Mouse (Mus musculus): ENCODE measurements around the gene Iqschfp. TPM values are rescaled to one million over a fixed set of nuclear protein-coding genes. Genes with fewer than 3 reads are reported as not detected.

Gene Iqschfp
- polyA plus RNA-seq, 1 experiment from 2014 or later: 2.5 TPM

GRCm38 (mm10) chr3:68196933-68197332, 304.9 kb downstream of the Iqschfp start:
- H3K27ac ChIP-seq: no peak overlapping the region
- ATAC-seq (ENCODE audit: low FRiP score): no peak
- no peaks in the 10 kb centered on the region for H3K9me3 ChIP-seq
- peaks cover 4% of the 10 kb centered on the region; the same call in 1 of the 2 replicates for H3K4me1 ChIP-seq
- no peaks in the 10 kb centered on the region for H3K36me3 ChIP-seq (replicated peaks)
- H3K4me3 ChIP-seq (replicated peaks): no peak overlapping the region
- no peaks in the 10 kb centered on the region for H3K27me3 ChIP-seq
- WGBS: 93% methylated on average over 1 of the region's 1 CpGs
- H3K9ac ChIP-seq: no peak overlapping the region
- H3K4me2 ChIP-seq: no peak overlapping the region

GRCm38 (mm10) chr3:68201214-68201613, 309.2 kb downstream of the Iqschfp start:
- H3K27ac ChIP-seq: no peak overlapping the region
- H3K36me3 ChIP-seq (replicated peaks): no peaks in the 10 kb centered on the region
- no peak overlapping the region for H3K4me2 ChIP-seq
- H3K9ac ChIP-seq: no peak overlapping the region
- H3K9me3 ChIP-seq: no peaks in the 10 kb centered on the region
- H3K4me3 ChIP-seq (replicated peaks): no peak overlapping the region
- WGBS: 27% methylated on average over 1 of the region's 1 CpGs
- H3K27me3 ChIP-seq: no peaks in the 10 kb centered on the region
- ATAC-seq (ENCODE audit: low FRiP score): no peak
- H3K4me1 ChIP-seq: peaks cover 21% of the 10 kb centered on the region

GRCm38 (mm10) chr3:68202162-68202902, 310.3 kb downstream of the Iqschfp start:
- H3K9me3 ChIP-seq: no peaks in the 10 kb centered on the region
- ATAC-seq (ENCODE audit: low FRiP score): peak; percentile 73
- peak overlapping the region; percentile 32 for H3K27ac ChIP-seq
- no peak overlapping the region for H3K4me2 ChIP-seq
- H3K27me3 ChIP-seq: no peaks in the 10 kb centered on the region
- H3K9ac ChIP-seq: no peak overlapping the region
- 33% methylated on average over 4 of the region's 4 CpGs for WGBS
- H3K36me3 ChIP-seq (replicated peaks): no peaks in the 10 kb centered on the region
- H3K4me3 ChIP-seq (replicated peaks): no peak overlapping the region
- peaks cover 21% of the 10 kb centered on the region for H3K4me1 ChIP-seq

- no peak overlapping the region for H3K27ac ChIP-seq
- 42% methylated on average over 4 of the region's 4 CpGs for WGBS
- no peak overlapping the region for H3K9ac ChIP-seq
- H3K9me3 ChIP-seq: no peaks in the 10 kb centered on the region
- peaks cover 21% of the 10 kb centered on the region for H3K4me1 ChIP-seq
- H3K27me3 ChIP-seq: no peaks in the 10 kb centered on the region
- no peak overlapping the region for H3K4me3 ChIP-seq (replicated peaks)
- no peaks in the 10 kb centered on the region for H3K36me3 ChIP-seq (replicated peaks)
- ATAC-seq (ENCODE audit: low FRiP score): peak; percentile 62; the same call in 1 of the 2 replicates
- no peak overlapping the region for H3K4me2 ChIP-seq
These were observed 312.0 kb downstream of the Iqschfp start for GRCm38 (mm10) chr3:68203934-68204467.

DNA sequence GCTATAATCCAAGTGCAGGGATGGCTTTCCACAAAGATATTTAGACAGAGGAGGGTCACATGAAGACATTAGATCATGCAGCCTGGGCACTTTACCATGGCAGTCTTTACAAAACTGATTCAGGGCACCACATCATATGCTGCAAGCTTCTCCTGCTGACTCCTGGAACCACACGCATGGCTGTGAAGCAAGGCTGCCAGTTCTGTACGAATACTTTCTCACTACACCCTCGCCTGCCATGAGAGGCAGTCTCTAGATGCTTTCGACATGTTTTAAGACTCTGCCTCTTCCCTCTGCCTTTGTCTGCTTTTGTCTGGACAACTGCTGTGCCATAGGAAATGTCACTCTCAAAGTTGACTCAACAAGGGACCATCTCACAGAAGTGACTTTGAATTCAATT, 318.4 kb downstream of the Iqschfp start:
- no peaks in the 10 kb centered on the region for H3K9me3 ChIP-seq
- no peak overlapping the region for H3K4me2 ChIP-seq
- H3K4me3 ChIP-seq (replicated peaks): no peak overlapping the region
- H3K4me1 ChIP-seq: no peaks in the 10 kb centered on the region
- no peaks in the 10 kb centered on the region for H3K36me3 ChIP-seq (replicated peaks)
- no peak overlapping the region for H3K27ac ChIP-seq
- no peak for ATAC-seq (ENCODE audit: low FRiP score)
- no peak overlapping the region for H3K9ac ChIP-seq
- 0 out of 2 replicates have a peak, but pooled peaks cover 3% of the 10 kb centered on the region for H3K27me3 ChIP-seq
- WGBS: 92% methylated on average over 4 of the region's 4 CpGs

DNA sequence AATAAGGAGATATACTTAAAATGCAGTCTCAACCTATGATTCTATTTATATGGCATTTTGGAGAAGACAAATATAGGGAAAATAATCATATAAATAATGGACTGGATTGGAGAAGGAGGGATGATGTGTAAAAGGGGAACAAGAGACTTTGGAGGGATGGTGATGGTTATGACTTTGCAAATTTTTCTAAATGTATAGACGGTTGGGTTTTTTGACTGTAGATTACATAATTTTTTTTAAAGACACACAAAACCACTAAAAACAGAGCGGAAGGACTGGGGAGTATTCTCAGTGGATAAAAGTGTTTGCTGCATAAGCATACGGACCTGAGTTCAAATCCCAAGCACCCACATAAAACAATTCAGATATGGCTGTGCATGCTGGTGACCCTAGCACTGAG, 329.4 kb downstream of the Iqschfp start:
- no peak overlapping the region for H3K9ac ChIP-seq
- ATAC-seq (ENCODE audit: low FRiP score): no peak
- H3K27me3 ChIP-seq: no peaks in the 10 kb centered on the region
- H3K36me3 ChIP-seq (replicated peaks): no peaks in the 10 kb centered on the region
- H3K4me2 ChIP-seq: no peak overlapping the region
- no peaks in the 10 kb centered on the region for H3K9me3 ChIP-seq
- WGBS: 93% methylated on average over 3 of the region's 3 CpGs
- H3K4me1 ChIP-seq: no peaks in the 10 kb centered on the region
- H3K27ac ChIP-seq: no peak overlapping the region
- H3K4me3 ChIP-seq (replicated peaks): no peak overlapping the region

DNA sequence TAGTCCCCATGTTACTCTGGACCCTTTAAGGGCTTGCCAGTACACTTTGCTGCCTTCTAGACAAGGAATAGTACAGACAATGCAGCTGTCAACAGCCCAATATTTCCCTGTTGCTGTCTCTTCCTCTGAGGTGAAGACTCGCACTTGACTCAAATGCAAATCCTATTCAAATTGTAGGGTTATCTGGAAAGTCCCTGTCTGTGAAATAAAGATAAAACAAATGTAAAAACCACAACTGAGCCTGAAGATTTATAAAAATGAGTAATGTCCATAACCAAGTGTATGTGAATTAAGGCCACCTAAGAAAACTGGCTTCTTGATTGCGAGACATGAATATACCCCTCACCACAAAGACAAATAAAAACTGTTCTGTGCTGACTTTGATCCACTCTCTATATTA, 347.9 kb downstream of the Iqschfp start:
- Histone ChIP-seq H3K36me3 (replicated peaks) (no peaks in the 10 kb centered on the region), H3K4me1 (0 out of 2 replicates have a peak, but pooled peaks cover 2% of the 10 kb centered on the region), H3K27me3 (no peaks in the 10 kb centered on the region), H3K4me2 (no peak overlapping the region), H3K27ac (no peak overlapping the region), H3K9ac (no peak overlapping the region), H3K4me3 (replicated peaks) (no peak overlapping the region), H3K9me3 (no peaks in the 10 kb centered on the region)
- 92% methylated on average over 2 of the region's 2 CpGs for WGBS
- ATAC-seq (ENCODE audit: low FRiP score): no peak

DNA sequence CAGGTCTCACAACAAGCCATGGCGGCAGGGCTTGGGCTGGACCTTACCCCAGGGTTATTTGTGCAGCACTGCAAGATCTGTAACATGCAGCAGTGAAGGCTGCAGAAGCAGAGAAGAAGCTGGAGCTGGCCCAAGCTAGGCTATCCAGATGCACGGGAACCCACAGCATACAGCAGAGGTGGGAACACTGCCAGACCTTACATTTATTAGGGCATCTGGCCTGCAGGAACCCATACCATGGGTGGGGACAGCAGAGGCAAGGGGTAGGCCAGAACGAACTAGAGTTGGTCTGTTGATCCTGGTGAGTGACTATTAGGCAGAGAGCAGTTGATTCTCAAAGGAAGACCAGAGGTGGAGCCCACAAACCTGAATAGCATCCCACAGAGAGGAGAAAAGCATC, 351.2 kb downstream of the Iqschfp start:
- no peak overlapping the region for H3K27ac ChIP-seq
- ATAC-seq (ENCODE audit: low FRiP score): no peak
- WGBS: 63% methylated on average over 3 of the region's 3 CpGs

DNA sequence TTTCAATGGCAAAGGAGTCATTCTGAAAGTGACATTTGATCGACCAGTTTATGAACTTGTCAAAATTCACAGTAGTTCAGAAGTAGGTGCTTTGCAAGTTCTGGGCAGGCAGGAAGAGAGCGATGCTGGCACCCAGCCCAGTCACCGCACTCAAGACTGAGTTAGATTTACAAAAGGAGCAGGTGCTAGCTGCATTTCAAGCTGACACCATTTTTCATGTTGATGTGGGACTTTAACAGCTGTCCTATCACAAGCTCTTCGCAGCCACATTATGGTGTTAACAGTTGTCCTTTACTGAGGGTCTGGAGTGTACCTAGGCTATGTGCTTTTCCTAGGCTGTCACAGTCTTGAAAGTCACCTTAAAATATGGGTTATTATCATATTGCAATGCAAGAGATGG, 354.1 kb downstream of the Iqschfp start:
- H3K36me3 ChIP-seq (replicated peaks): no peaks in the 10 kb centered on the region
- H3K4me2 ChIP-seq: no peak overlapping the region
- no peaks in the 10 kb centered on the region for H3K27me3 ChIP-seq
- no peak overlapping the region for H3K27ac ChIP-seq
- H3K4me1 ChIP-seq: 0 out of 2 replicates have a peak, but pooled peaks cover 2% of the 10 kb centered on the region
- no peaks in the 10 kb centered on the region for H3K9me3 ChIP-seq
- ATAC-seq (ENCODE audit: low FRiP score): no peak
- no peak overlapping the region for H3K9ac ChIP-seq
- 75% methylated on average over 4 of the region's 4 CpGs for WGBS
- H3K4me3 ChIP-seq (replicated peaks): no peak overlapping the region

More for the DNA sequence above, 351.2 kb downstream of the Iqschfp start:
- no peaks in the 10 kb centered on the region for H3K27me3 ChIP-seq
- H3K4me2 ChIP-seq: no peak overlapping the region
- H3K4me1 ChIP-seq: 0 out of 2 replicates have a peak, but pooled peaks cover 2% of the 10 kb centered on the region
- no peaks in the 10 kb centered on the region for H3K9me3 ChIP-seq
- H3K9ac ChIP-seq: no peak overlapping the region
- no peaks in the 10 kb centered on the region for H3K36me3 ChIP-seq (replicated peaks)
- H3K4me3 ChIP-seq (replicated peaks): no peak overlapping the region

DNA sequence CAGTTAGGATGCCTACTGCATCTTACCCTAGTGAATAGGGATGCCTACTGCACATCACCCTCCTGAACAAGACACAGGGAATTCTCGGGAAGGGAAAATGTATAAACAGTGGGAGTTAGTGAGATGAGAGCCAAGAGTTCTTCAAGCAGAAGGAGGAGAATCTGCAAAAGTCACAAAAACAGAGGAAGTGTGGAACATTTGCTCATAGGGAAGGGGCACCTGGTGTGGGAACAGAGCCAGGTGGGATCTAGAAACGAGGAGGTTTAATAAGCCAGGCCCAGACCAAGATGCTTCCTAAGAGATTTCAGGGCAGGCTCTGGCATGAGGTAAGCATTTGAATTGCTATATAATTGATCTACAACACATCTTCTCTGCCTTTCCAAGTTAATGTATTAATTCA, 358.6 kb downstream of the Iqschfp start:
- WGBS: 79% methylated on average over 2 of the region's 2 CpGs

GRCm38 (mm10) chr3:68252335-68252734, 360.3 kb downstream of the Iqschfp start:
- H3K27ac ChIP-seq: no peak overlapping the region
- WGBS: 59% methylated on average over 1 of the region's 1 CpGs
- no peaks in the 10 kb centered on the region for H3K27me3 ChIP-seq
- no peak overlapping the region for H3K4me3 ChIP-seq (replicated peaks)
- ATAC-seq (ENCODE audit: low FRiP score): no peak
- no peaks in the 10 kb centered on the region for H3K9me3 ChIP-seq
- H3K4me1 ChIP-seq: no peaks in the 10 kb centered on the region
- no peak overlapping the region for H3K9ac ChIP-seq
- no peak overlapping the region for H3K4me2 ChIP-seq
- no peaks in the 10 kb centered on the region for H3K36me3 ChIP-seq (replicated peaks)

More for the DNA sequence above, 358.6 kb downstream of the Iqschfp start:
- H3K4me1 ChIP-seq: no peaks in the 10 kb centered on the region
- no peak overlapping the region for H3K27ac ChIP-seq
- no peak overlapping the region for H3K4me2 ChIP-seq
- H3K27me3 ChIP-seq: no peaks in the 10 kb centered on the region
- no peak overlapping the region for H3K4me3 ChIP-seq (replicated peaks)
- no peak overlapping the region for H3K9ac ChIP-seq
- H3K36me3 ChIP-seq (replicated peaks): no peaks in the 10 kb centered on the region
- no peak for ATAC-seq (ENCODE audit: low FRiP score)
- H3K9me3 ChIP-seq: no peaks in the 10 kb centered on the region

DNA sequence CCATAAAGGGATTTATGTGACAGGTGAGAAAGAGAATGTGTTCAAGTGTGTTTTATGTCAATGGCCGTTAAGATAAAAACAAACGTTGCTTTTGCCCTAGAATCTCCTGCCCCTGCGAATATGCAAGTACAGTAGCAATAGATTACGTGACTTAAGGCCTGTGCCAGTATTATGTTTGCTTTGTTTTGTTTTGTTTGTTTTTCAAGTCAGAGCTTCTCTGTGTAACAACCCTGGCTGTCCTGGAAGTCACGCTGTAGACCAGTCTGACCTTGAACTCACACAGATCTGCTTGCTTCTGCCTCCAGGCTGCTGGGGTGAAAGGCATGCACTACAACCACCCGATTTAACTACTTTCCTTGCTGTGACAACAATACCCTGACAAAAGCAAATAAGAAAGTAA, 370.3 kb downstream of the Iqschfp start:
- no peak overlapping the region for H3K27ac ChIP-seq
- H3K9ac ChIP-seq: no peak overlapping the region
- no peak overlapping the region for H3K4me2 ChIP-seq
- H3K36me3 ChIP-seq (replicated peaks): no peaks in the 10 kb centered on the region
- ATAC-seq (ENCODE audit: low FRiP score): no peak
- no peaks in the 10 kb centered on the region for H3K27me3 ChIP-seq
- H3K4me3 ChIP-seq (replicated peaks): no peak overlapping the region
- no peaks in the 10 kb centered on the region for H3K4me1 ChIP-seq
- 87% methylated on average over 6 of the region's 6 CpGs for WGBS
- no peaks in the 10 kb centered on the region for H3K9me3 ChIP-seq

- no peaks in the 10 kb centered on the region for H3K36me3 ChIP-seq (replicated peaks)
- H3K27me3 ChIP-seq: no peaks in the 10 kb centered on the region
- no peak overlapping the region for H3K27ac ChIP-seq
- no peak overlapping the region for H3K4me2 ChIP-seq
- H3K9me3 ChIP-seq: no peaks in the 10 kb centered on the region
- WGBS: 87% methylated on average over 4 of the region's 4 CpGs
- no peak for ATAC-seq (ENCODE audit: low FRiP score)
- H3K9ac ChIP-seq: no peak overlapping the region
- no peaks in the 10 kb centered on the region; the same call in 1 of the 2 replicates for H3K4me1 ChIP-seq
- no peak overlapping the region for H3K4me3 ChIP-seq (replicated peaks)
These were observed 375.9 kb downstream of the Iqschfp start for GRCm38 (mm10) chr3:68267905-68268304.
